Mouse (Mus musculus): ENCODE measurements around the gene Ing2.

DNA sequence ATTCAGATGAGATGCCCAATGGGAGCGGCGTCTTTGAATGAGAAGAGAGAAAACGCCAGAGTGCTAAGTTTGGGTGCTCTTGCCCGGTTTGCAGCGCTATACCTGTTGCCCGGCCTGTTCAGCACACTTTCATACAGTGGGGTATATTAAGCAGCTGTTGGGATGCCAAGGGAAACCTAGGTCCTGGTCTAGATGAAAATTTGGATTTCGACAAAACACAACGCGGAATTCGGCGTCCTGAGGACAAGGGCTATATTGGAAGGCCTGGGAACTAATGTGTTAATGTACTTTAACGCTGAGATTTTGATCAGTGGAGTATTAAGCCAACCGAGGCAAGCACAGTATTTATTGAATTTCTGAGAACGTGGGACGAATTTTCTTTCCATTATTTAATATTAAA, 868 bp upstream of the Ing2 start:
- TF ChIP-seq CHD2 (IDR thresholded peaks at IDR 0.05; ENCODE audit: low read depth, low read length) (no peak), MAFK (IDR thresholded peaks at IDR 0.05; ENCODE audit: insufficient read depth, low read depth, low read length) (no peak)

All from ES-E14 (cell line).